Mouse (Mus musculus): ENCODE measurements at regions not wholly inside any gene's neighbourhood (a gene's known extent, or its start where the extent isn't known, plus 50 kb on each side); places are given as distances from the start of the nearest gene placed in this dataset.

GRCm38 (mm10) chr2:57492914-57493621, 255.6 kb downstream of the Gpd2 start:
- no peak for TF ChIP-seq CTCF (IDR thresholded peaks at IDR 0.05; ENCODE audit: borderline replicate concordance, insufficient read depth, low read depth, low read length)
- Histone ChIP-seq H3K27me3 (ENCODE audit: control insufficient read depth, insufficient read depth, low read length) (no peaks in the 10 kb centered on the region), H3K27ac (ENCODE audit: insufficient read depth, low read length) (no peak overlapping the region), H3K4me3 (replicated peaks; ENCODE audit: insufficient read depth, low read depth, low read length) (no peak overlapping the region), H3K4me1 (ENCODE audit: control insufficient read depth, insufficient read depth, low read length) (no peaks in the 10 kb centered on the region)
- 62% methylated on average over 6 of the region's 6 CpGs for WGBS
- DNase-seq = no peak

GRCm38 (mm10) chr2:57496315-57496954, 259.0 kb downstream of the Gpd2 start:
- no peaks in the 10 kb centered on the region for H3K27me3 ChIP-seq (ENCODE audit: control insufficient read depth, insufficient read depth, low read length)
- 77% methylated on average over 2 of the region's 2 CpGs for WGBS
- no peak overlapping the region for H3K27ac ChIP-seq (ENCODE audit: insufficient read depth, low read length)
- TF ChIP-seq POLR2A (IDR thresholded peaks at IDR 0.05; ENCODE audit: borderline replicate concordance, insufficient read depth, low read length) = no peak
- no peak for TF ChIP-seq CTCF (IDR thresholded peaks at IDR 0.05; ENCODE audit: borderline replicate concordance, insufficient read depth, low read depth, low read length)
- no peak overlapping the region for H3K4me3 ChIP-seq (replicated peaks; ENCODE audit: insufficient read depth, low read depth, low read length)
- no peak for DNase-seq
- H3K4me1 ChIP-seq (ENCODE audit: control insufficient read depth, insufficient read depth, low read length) = no peaks in the 10 kb centered on the region

- Histone ChIP-seq H3K4me1 (ENCODE audit: control insufficient read depth, insufficient read depth, low read length) (no peaks in the 10 kb centered on the region), H3K27me3 (ENCODE audit: control insufficient read depth, insufficient read depth, low read length) (no peaks in the 10 kb centered on the region), H3K4me3 (replicated peaks; ENCODE audit: insufficient read depth, low read depth, low read length) (no peak overlapping the region), H3K27ac (ENCODE audit: insufficient read depth, low read length) (no peak overlapping the region)
- no peak for DNase-seq
- 79% methylated on average over 1 of the region's 1 CpGs for WGBS
- TF ChIP-seq CTCF (IDR thresholded peaks at IDR 0.05; ENCODE audit: borderline replicate concordance, insufficient read depth, low read depth, low read length) (no peak), POLR2A (IDR thresholded peaks at IDR 0.05; ENCODE audit: borderline replicate concordance, insufficient read depth, low read length) (no peak)
These were observed 260.5 kb downstream of the Gpd2 start for GRCm38 (mm10) chr2:57497933-57498332.

GRCm38 (mm10) chr2:57504678-57505077, 267.2 kb downstream of the Gpd2 start:
- H3K4me1 ChIP-seq (ENCODE audit: control insufficient read depth, insufficient read depth, low read length) = no peaks in the 10 kb centered on the region
- H3K4me3 ChIP-seq (replicated peaks; ENCODE audit: insufficient read depth, low read depth, low read length) = no peak overlapping the region
- no peak overlapping the region for H3K27ac ChIP-seq (ENCODE audit: insufficient read depth, low read length)
- WGBS = 66% methylated on average over 2 of the region's 2 CpGs
- no peaks in the 10 kb centered on the region for H3K27me3 ChIP-seq (ENCODE audit: control insufficient read depth, insufficient read depth, low read length)
- DNase-seq = no peak
- TF ChIP-seq POLR2A (IDR thresholded peaks at IDR 0.05; ENCODE audit: borderline replicate concordance, insufficient read depth, low read length) = no peak
- TF ChIP-seq CTCF (IDR thresholded peaks at IDR 0.05; ENCODE audit: borderline replicate concordance, insufficient read depth, low read depth, low read length) = no peak

- 86% methylated on average over 3 of the region's 3 CpGs for WGBS
- no peak for DNase-seq
- H3K27ac ChIP-seq (ENCODE audit: insufficient read depth, low read length) = no peak overlapping the region
- H3K4me3 ChIP-seq (replicated peaks; ENCODE audit: insufficient read depth, low read depth, low read length) = no peak overlapping the region
- H3K27me3 ChIP-seq (ENCODE audit: control insufficient read depth, insufficient read depth, low read length) = no peaks in the 10 kb centered on the region
- H3K4me1 ChIP-seq (ENCODE audit: control insufficient read depth, insufficient read depth, low read length) = no peaks in the 10 kb centered on the region
- TF ChIP-seq CTCF (IDR thresholded peaks at IDR 0.05; ENCODE audit: borderline replicate concordance, insufficient read depth, low read depth, low read length) (no peak), POLR2A (IDR thresholded peaks at IDR 0.05; ENCODE audit: borderline replicate concordance, insufficient read depth, low read length) (no peak)
These were observed 285.0 kb downstream of the Gpd2 start for GRCm38 (mm10) chr2:57522465-57522864.

GRCm38 (mm10) chr2:57522983-57523382, 285.5 kb downstream of the Gpd2 start:
- TF ChIP-seq CTCF (IDR thresholded peaks at IDR 0.05; ENCODE audit: borderline replicate concordance, insufficient read depth, low read depth, low read length) = no peak
- no peak for TF ChIP-seq POLR2A (IDR thresholded peaks at IDR 0.05; ENCODE audit: borderline replicate concordance, insufficient read depth, low read length)
- no peak overlapping the region for H3K4me3 ChIP-seq (replicated peaks; ENCODE audit: insufficient read depth, low read depth, low read length)
- no peaks in the 10 kb centered on the region for H3K4me1 ChIP-seq (ENCODE audit: control insufficient read depth, insufficient read depth, low read length)
- no peak for DNase-seq
- WGBS = 42% methylated on average over 8 of the region's 8 CpGs
- H3K27ac ChIP-seq (ENCODE audit: insufficient read depth, low read length) = no peak overlapping the region
- H3K27me3 ChIP-seq (ENCODE audit: control insufficient read depth, insufficient read depth, low read length) = no peaks in the 10 kb centered on the region

- TF ChIP-seq CTCF (IDR thresholded peaks at IDR 0.05; ENCODE audit: borderline replicate concordance, insufficient read depth, low read depth, low read length) = no peak
- no peak for TF ChIP-seq POLR2A (IDR thresholded peaks at IDR 0.05; ENCODE audit: borderline replicate concordance, insufficient read depth, low read length)
- H3K27ac ChIP-seq (ENCODE audit: insufficient read depth, low read length) = no peak overlapping the region
- WGBS = 25% methylated on average over 2 of the region's 2 CpGs
These were observed 290.5 kb downstream of the Gpd2 start for GRCm38 (mm10) chr2:57527966-57528365.

GRCm38 (mm10) chr2:57539842-57540241, 302.4 kb downstream of the Gpd2 start:
- Histone ChIP-seq H3K27ac (ENCODE audit: insufficient read depth, low read length) (no peak overlapping the region), H3K4me1 (ENCODE audit: control insufficient read depth, insufficient read depth, low read length) (no peaks in the 10 kb centered on the region), H3K27me3 (ENCODE audit: control insufficient read depth, insufficient read depth, low read length) (no peaks in the 10 kb centered on the region), H3K4me3 (replicated peaks; ENCODE audit: insufficient read depth, low read depth, low read length) (no peak overlapping the region)
- DNase-seq = no peak
- TF ChIP-seq CTCF (IDR thresholded peaks at IDR 0.05; ENCODE audit: borderline replicate concordance, insufficient read depth, low read depth, low read length) (no peak), POLR2A (IDR thresholded peaks at IDR 0.05; ENCODE audit: borderline replicate concordance, insufficient read depth, low read length) (no peak)
- whole genome bisulfite sequencing = 80% methylated on average over 3 of the region's 3 CpGs

More at GRCm38 (mm10) chr2:57527966-57528365, 290.5 kb downstream of the Gpd2 start:
- Histone ChIP-seq H3K4me3 (replicated peaks; ENCODE audit: insufficient read depth, low read depth, low read length) (no peak overlapping the region), H3K27me3 (ENCODE audit: control insufficient read depth, insufficient read depth, low read length) (no peaks in the 10 kb centered on the region), H3K4me1 (ENCODE audit: control insufficient read depth, insufficient read depth, low read length) (no peaks in the 10 kb centered on the region)
- DNase-seq = no peak

Data from cerebellum, adult 2 months (tissue).